ENCODE assay signal across 27 mouse cellular contexts in genomic region chr3:154149778-154150177, GRCm38 (mm10).
"Had no signal": no experiment of that assay in that cellular context is flagged by ENCODE, and none has a peak within 500 bp of the region (broad histone marks: within the 10 kb centered on the region; RNA-seq: fewer than 3 reads in every experiment).

No protein-coding gene starts in this region.

- ATAC-seq: hindbrain, postnatal 0 days; intestine, embryonic 16.5 days had no signal

- H3K27me3 ChIP-seq: heart, embryonic 13.5 days; heart, embryonic 15.5 days; hindbrain, embryonic 13.5 days; hindbrain, embryonic 15.5 days; kidney, embryonic 15.5 days; limb, embryonic 13.5 days; limb, embryonic 15.5 days had no signal

- H3K4me3 ChIP-seq: heart, adult 2 months; heart, embryonic 13.5 days; heart, embryonic 15.5 days; hindbrain, embryonic 13.5 days; hindbrain, embryonic 15.5 days; kidney, embryonic 15.5 days; limb, embryonic 13.5 days; limb, embryonic 15.5 days; liver, embryonic 13.5 days; liver, embryonic 15.5 days had no signal

- H3K36me3 ChIP-seq: heart, embryonic 13.5 days; heart, embryonic 15.5 days; hindbrain, embryonic 13.5 days; hindbrain, embryonic 15.5 days; kidney, embryonic 15.5 days; limb, embryonic 13.5 days; limb, embryonic 15.5 days; liver, embryonic 13.5 days; liver, embryonic 15.5 days had no signal

- H3K4me2 ChIP-seq: heart, embryonic 11.5 days; heart, embryonic 13.5 days; heart, embryonic 15.5 days; hindbrain, embryonic 13.5 days; hindbrain, embryonic 15.5 days; kidney, embryonic 15.5 days; limb, embryonic 13.5 days; limb, embryonic 15.5 days; liver, embryonic 13.5 days; liver, embryonic 15.5 days had no signal

- DNase-seq: gastrocnemius, postnatal 14 days; gastrocnemius, postnatal 36 days; heart, adult 11 months; heart, adult 2 months; heart, postnatal 14 days; heart, postnatal 36 days; kidney, adult 11 months; kidney, adult 2 months; kidney, adult 9 months; kidney, postnatal 14 days; kidney, postnatal 36 days; layer of hippocampus, adult 9-11 months; layer of hippocampus, postnatal 36 days; left cerebral cortex, postnatal 4 days; liver, embryonic 13.5 days had no signal

- H3K4me1 ChIP-seq: heart, embryonic 13.5 days; heart, embryonic 15.5 days; hindbrain, embryonic 13.5 days; kidney, embryonic 15.5 days; limb, embryonic 13.5 days; limb, embryonic 15.5 days; liver, embryonic 13.5 days; liver, embryonic 15.5 days had no signal

- H3K9ac ChIP-seq: heart, embryonic 13.5 days; heart, embryonic 15.5 days; hindbrain, embryonic 13.5 days; hindbrain, embryonic 15.5 days; kidney, embryonic 15.5 days; limb, embryonic 13.5 days; limb, embryonic 15.5 days; liver, embryonic 13.5 days; liver, embryonic 15.5 days had no signal

- H3K27ac ChIP-seq: heart, adult 2 months; heart, embryonic 13.5 days; heart, embryonic 15.5 days; hindbrain, embryonic 13.5 days; hindbrain, embryonic 15.5 days; hindbrain, postnatal 0 days; kidney, embryonic 15.5 days; kidney, postnatal 0 days; limb, embryonic 13.5 days; limb, embryonic 15.5 days; liver, embryonic 13.5 days; liver, embryonic 15.5 days had no signal

- H3K9me3 ChIP-seq: heart, embryonic 15.5 days; hindbrain, embryonic 13.5 days; hindbrain, embryonic 15.5 days; kidney, embryonic 15.5 days; limb, embryonic 13.5 days; limb, embryonic 15.5 days; liver, embryonic 13.5 days; liver, embryonic 15.5 days had no signal
